Mouse (Mus musculus): ENCODE data around the gene Pax7. TPM values are rescaled to one million over a fixed set of nuclear protein-coding genes. Genes with fewer than 3 reads are reported as not detected.

Gene Pax7
- polyA plus RNA-seq, 1 experiment = not detected

DNA sequence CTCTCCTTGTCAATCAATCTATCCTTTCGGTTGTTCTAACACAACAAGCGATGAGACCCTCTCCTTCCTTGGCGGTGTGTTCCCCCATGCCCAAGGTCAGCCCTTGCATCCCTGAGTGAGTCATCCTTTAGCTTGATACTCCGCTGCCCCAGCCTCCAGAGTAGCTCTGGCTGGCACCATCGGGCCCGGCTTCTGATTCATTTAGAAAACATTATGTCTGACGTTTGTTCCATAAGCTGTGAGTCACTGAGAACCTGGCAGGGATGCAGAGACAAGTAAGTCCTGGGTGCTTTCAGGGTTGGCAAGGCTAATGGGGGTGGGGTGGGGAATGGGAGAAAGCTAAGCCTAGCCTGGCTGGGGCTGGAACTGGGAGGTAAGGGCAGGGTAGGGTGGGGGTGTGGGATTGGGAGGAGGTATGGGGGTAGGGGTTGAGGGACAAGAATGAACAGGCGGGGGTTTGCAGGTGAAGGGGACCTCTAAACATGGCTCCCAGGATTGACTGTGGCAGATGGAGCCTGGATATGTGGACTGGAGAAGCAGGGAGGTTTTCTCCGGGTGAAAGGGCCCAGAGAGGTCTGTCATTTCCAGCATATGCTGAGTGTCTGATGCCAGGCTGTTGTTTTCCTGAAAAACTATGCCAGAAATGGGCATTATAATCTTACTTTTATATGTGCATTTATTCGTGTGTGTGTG is 116.7 kb downstream of the Pax7 start:
- Histone ChIP-seq H3K36me3 (ENCODE audit: control insufficient read depth) (no peaks in the 10 kb centered on the region), H3K4me3 (replicated peaks) (no peak overlapping the region), H3K4me1 (ENCODE audit: control insufficient read depth) (no peaks in the 10 kb centered on the region), H3K9me3 (ENCODE audit: control insufficient read depth, low read length) (no peaks in the 10 kb centered on the region), H3K27me3 (ENCODE audit: control insufficient read depth) (no peaks in the 10 kb centered on the region)
- TF ChIP-seq TAL1 (IDR thresholded peaks at IDR 0.05; ENCODE audit: low read length) (no peak), GATA1 (IDR thresholded peaks at IDR 0.05; ENCODE audit: low read length) (no peak)

DNA sequence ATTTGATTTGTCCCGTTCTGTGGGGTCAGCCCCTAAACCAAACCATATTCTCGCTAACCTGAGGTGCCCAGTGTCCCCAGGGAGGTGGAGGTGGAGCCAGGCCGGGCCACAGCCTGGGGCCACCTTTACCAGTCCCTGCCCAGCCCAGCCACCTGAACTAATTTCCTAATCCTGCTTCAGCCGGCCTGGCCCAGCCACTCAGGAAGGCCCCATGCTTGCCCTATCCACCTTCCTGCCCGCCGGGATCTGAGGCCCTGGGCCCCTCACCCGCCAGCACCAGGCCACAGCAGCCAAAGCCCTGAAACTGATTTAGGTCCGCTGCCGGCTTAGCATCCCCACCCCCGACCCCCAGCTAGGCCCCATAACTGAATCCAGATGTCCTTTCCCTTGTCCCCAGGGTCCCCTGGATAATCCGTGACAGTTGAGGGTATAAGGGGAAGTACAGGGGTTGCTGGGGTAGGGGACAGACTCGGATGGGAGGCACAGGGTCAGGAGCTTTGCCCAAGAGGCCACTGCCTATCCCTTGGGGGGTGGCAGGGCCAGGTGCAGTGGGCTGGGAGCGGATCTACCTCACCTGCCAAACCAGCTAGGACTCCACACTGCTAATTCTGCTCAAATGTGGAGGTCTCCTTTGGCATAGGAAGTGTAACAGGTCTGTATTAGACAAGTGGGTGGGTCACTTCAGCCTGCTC is 117.9 kb downstream of the Pax7 start:
- Histone ChIP-seq H3K9me3 (ENCODE audit: control insufficient read depth, low read length) (no peaks in the 10 kb centered on the region), H3K36me3 (ENCODE audit: control insufficient read depth) (no peaks in the 10 kb centered on the region), H3K27me3 (ENCODE audit: control insufficient read depth) (no peaks in the 10 kb centered on the region), H3K4me1 (ENCODE audit: control insufficient read depth) (no peaks in the 10 kb centered on the region), H3K4me3 (replicated peaks) (no peak overlapping the region)
- TF ChIP-seq GATA1 (IDR thresholded peaks at IDR 0.05; ENCODE audit: low read length) = no peak
- no peak for TF ChIP-seq TAL1 (IDR thresholded peaks at IDR 0.05; ENCODE audit: low read length)

DNA sequence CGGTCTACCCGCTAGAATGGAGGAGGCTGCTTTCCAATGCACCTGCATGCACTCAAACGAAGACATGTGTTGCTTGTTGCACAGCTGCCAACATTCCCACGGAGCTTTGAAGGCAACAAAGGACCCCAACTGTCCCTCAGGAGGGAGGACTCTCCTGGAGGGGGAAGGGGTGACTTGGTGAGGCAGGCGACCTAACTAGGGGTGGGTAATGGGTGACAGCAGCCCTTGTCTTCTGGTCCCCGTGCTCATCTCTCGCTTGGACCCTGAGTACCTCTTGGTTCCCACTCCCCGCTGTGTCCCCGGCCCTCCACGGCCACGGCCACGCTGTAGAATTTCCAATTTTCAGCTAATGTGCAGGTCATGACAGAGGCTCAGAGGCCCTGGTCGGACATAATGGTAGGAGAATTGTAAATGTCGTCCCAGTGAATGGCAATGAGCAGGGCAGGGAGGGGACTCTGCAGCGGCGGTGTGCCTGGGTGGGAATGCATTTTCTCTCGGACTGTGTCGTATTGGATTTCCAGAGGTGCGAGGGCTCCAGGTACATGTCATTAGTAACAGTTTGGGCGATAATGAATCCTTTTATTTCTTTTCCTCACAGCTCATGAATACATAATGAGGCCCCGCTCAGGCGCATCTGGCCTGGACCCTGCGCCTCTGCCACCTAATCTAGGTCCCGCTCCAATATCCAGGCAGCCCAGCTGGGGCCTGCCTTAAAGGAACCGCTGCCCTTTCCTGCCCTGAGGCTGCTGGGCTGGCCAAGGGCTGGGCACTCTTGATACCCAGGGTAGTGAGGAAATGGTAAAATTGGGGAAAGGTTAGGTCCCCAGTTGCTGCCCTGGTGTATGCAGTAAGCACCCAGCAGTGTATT is 122.6 kb downstream of the Pax7 start:
- TF ChIP-seq GATA1 (IDR thresholded peaks at IDR 0.05; ENCODE audit: low read length) = no peak
- TF ChIP-seq TAL1 (IDR thresholded peaks at IDR 0.05; ENCODE audit: low read length) = no peak
- no peaks in the 10 kb centered on the region for H3K27me3 ChIP-seq (ENCODE audit: control insufficient read depth)
- no peaks in the 10 kb centered on the region for H3K4me1 ChIP-seq (ENCODE audit: control insufficient read depth)
- H3K4me3 ChIP-seq (replicated peaks) = no peak overlapping the region
- no peaks in the 10 kb centered on the region for H3K36me3 ChIP-seq (ENCODE audit: control insufficient read depth)
- no peaks in the 10 kb centered on the region for H3K9me3 ChIP-seq (ENCODE audit: control insufficient read depth, low read length)

DNA sequence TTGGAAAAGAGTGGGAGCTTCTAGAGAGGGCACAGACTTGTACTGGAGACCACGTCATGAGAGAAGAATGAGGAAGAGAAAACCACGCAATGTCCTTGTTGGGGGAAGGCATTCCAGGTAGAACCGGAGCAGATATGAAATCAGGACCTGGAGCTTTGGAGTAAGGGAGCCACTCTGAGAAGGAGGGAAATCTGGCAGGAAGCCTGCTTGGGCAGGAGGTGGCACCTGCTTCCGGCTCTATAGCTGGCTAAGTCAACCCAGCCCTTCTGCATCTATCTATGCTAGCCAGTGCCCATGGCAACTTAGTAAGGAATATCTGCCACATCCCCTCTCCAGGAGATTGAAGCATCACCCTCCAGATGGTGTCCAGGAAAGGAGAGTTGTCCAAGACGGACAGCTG is 127.3 kb downstream of the Pax7 start:
- TF ChIP-seq GATA1 (IDR thresholded peaks at IDR 0.05; ENCODE audit: low read length) (no peak), TAL1 (IDR thresholded peaks at IDR 0.05; ENCODE audit: low read length) (no peak)
- no peak overlapping the region for H3K4me3 ChIP-seq (replicated peaks)
- H3K27me3 ChIP-seq (ENCODE audit: control insufficient read depth) = no peaks in the 10 kb centered on the region
- H3K9me3 ChIP-seq (ENCODE audit: control insufficient read depth, low read length) = no peaks in the 10 kb centered on the region
- H3K4me1 ChIP-seq (ENCODE audit: control insufficient read depth) = no peaks in the 10 kb centered on the region
- no peaks in the 10 kb centered on the region for H3K36me3 ChIP-seq (ENCODE audit: control insufficient read depth)

DNA sequence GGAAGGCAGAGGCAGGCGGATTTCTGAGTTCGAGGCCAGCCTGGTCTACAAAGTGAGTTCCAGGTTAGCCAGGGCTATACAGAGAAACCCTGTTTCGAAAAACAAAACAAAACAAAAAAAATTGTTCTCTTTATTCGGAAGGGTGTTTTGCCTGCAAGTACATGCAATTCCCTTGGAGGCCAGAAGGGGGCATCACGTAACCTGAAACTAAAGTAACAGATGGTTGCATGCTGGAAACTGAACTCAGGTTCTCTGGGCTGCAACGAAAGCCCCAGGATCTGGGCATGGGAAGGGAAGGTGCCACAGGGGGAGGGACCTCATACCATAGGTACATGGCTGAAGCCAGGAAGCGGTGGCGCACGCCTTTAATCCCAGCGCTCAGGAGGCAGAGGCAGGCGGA is 129.9 kb downstream of the Pax7 start:
- Histone ChIP-seq H3K4me3 (replicated peaks) (no peak overlapping the region), H3K4me1 (ENCODE audit: control insufficient read depth) (no peaks in the 10 kb centered on the region), H3K36me3 (ENCODE audit: control insufficient read depth) (no peaks in the 10 kb centered on the region), H3K27me3 (ENCODE audit: control insufficient read depth) (no peaks in the 10 kb centered on the region), H3K9me3 (ENCODE audit: control insufficient read depth, low read length) (no peaks in the 10 kb centered on the region)
- TF ChIP-seq GATA1 (IDR thresholded peaks at IDR 0.05; ENCODE audit: low read length) (no peak), TAL1 (IDR thresholded peaks at IDR 0.05; ENCODE audit: low read length) (no peak)

DNA sequence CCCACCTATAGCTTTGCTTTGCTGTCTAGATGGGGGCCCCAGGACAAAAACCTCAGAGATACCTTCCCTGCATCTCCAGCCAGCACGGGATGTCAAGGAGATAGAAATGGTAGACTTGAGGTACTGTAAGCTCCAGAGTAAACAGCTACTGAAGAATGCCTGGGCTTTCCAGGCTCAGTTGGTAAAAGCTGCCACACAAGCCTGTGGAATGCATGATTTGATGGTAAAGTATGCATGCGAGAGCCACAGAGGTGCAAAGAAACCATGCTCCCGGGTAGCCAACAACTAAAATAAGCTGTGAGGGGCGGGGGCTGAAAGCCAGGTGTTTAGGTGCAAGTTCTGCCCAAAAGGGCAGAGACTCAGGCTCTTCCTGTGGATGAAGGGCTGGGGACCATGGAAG is 130.4 kb downstream of the Pax7 start:
- TF ChIP-seq TAL1 (IDR thresholded peaks at IDR 0.05; ENCODE audit: low read length) (no peak), GATA1 (IDR thresholded peaks at IDR 0.05; ENCODE audit: low read length) (no peak)
- Histone ChIP-seq H3K27me3 (ENCODE audit: control insufficient read depth) (no peaks in the 10 kb centered on the region), H3K9me3 (ENCODE audit: control insufficient read depth, low read length) (no peaks in the 10 kb centered on the region), H3K36me3 (ENCODE audit: control insufficient read depth) (no peaks in the 10 kb centered on the region), H3K4me3 (replicated peaks) (no peak overlapping the region), H3K4me1 (ENCODE audit: control insufficient read depth) (no peaks in the 10 kb centered on the region)

DNA sequence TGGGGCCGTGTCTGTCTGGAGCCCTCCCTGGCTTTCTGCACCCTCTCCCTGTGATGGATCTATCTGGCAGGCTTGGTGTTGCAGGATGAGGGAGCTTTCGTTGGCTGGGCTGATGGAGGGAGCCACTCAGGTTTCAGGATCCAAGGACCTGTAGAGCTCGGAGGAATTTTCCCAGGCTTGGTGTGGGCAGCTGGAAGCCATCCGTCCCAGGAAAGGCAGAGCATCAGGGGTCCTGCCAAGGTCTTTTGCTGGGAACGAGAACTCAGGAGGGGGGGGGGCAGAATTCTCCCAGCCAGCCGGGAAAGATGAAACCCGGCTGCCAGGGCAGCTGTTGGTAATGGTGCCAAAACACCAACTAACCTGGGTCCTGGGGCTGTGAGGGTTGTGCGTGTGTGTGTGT is 134.7 kb downstream of the Pax7 start:
- Histone ChIP-seq H3K9me3 (ENCODE audit: control insufficient read depth, low read length) (no peaks in the 10 kb centered on the region), H3K27me3 (ENCODE audit: control insufficient read depth) (no peaks in the 10 kb centered on the region), H3K4me1 (ENCODE audit: control insufficient read depth) (no peaks in the 10 kb centered on the region), H3K4me3 (replicated peaks) (no peak overlapping the region), H3K36me3 (ENCODE audit: control insufficient read depth) (no peaks in the 10 kb centered on the region)
- no peak for TF ChIP-seq GATA1 (IDR thresholded peaks at IDR 0.05; ENCODE audit: low read length)
- no peak for TF ChIP-seq TAL1 (IDR thresholded peaks at IDR 0.05; ENCODE audit: low read length)

DNA sequence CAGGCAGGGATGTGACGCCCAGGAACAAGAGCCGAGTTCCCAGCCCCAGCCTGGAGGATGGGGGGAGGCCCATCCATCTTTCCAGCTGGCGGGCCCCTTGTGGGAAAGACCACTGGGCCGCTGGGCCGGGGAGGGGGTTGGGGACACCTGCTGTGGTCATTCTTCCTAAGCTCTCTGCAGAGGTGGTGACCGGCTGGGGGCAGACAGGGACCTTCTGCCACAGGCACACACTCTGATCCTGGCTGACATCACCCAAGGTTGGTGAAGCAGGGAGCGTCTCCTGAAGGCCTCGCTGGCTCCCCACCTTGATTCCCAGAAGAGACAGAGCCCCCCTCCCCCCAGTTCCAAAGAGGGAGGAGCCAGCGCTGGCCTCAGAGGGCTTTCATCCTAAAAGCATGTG is 135.6 kb downstream of the Pax7 start:
- H3K27me3 ChIP-seq (ENCODE audit: control insufficient read depth) = no peaks in the 10 kb centered on the region
- H3K4me3 ChIP-seq (replicated peaks) = no peak overlapping the region
- no peaks in the 10 kb centered on the region for H3K36me3 ChIP-seq (ENCODE audit: control insufficient read depth)
- no peaks in the 10 kb centered on the region for H3K9me3 ChIP-seq (ENCODE audit: control insufficient read depth, low read length)
- no peaks in the 10 kb centered on the region for H3K4me1 ChIP-seq (ENCODE audit: control insufficient read depth)
- no peak for TF ChIP-seq GATA1 (IDR thresholded peaks at IDR 0.05; ENCODE audit: low read length)
- no peak for TF ChIP-seq TAL1 (IDR thresholded peaks at IDR 0.05; ENCODE audit: low read length)

DNA sequence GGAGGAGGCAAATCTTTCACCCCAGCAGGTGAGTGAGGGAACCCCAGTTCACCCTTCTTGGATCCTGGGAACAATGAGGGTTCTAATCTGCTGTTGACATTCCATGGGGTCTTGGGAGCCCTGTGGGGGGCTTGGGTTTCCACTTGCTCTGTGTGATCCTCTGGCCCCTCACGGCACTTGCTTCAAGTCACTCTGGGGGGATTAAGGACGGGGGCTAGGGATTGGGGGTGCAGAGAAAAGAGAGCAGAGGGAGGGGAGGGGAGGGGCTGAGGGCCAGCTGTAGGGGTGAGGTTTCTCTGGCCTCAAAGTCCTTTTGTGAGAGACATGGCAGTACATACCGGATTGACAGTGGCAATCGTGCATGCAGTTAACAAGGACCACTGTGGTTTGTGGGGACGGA is 140.0 kb downstream of the Pax7 start:
- H3K27me3 ChIP-seq (ENCODE audit: control insufficient read depth) = no peaks in the 10 kb centered on the region
- H3K4me1 ChIP-seq (ENCODE audit: control insufficient read depth) = no peaks in the 10 kb centered on the region
- H3K9me3 ChIP-seq (ENCODE audit: control insufficient read depth, low read length) = no peaks in the 10 kb centered on the region
- TF ChIP-seq GATA1 (IDR thresholded peaks at IDR 0.05; ENCODE audit: low read length) (no peak), TAL1 (IDR thresholded peaks at IDR 0.05; ENCODE audit: low read length) (no peak)
- no peaks in the 10 kb centered on the region for H3K36me3 ChIP-seq (ENCODE audit: control insufficient read depth)
- H3K4me3 ChIP-seq (replicated peaks) = no peak overlapping the region

Data from erythroblast, embryonic 14.5 days (primary cell).